ENCODE assay signal across 8 mouse cellular contexts in genomic region chr2:32150135-32150534, GRCm38 (mm10). TPM values are rescaled to one million over a fixed set of nuclear protein-coding genes. Genes with fewer than 3 reads are reported as not detected.
A peak's percentile ranks its signal among the peaks of the same experiment; 100 is the strongest.
DNase-seq lines count a peak whose midpoint lies in the region; ATAC-seq and TF ChIP-seq lines count a peak whose summit lies in the region.

No protein-coding gene starts in this region.

- peak overlapping the region; percentile 99 for H3K9ac ChIP-seq in forebrain, embryonic 16.5 days (replicated peaks; ENCODE audit: low read depth, low read length)
- H3K9ac ChIP-seq in liver, embryonic 14.5 days (replicated peaks): no peak overlapping the region

- TF ChIP-seq CTCF in E14TG2a.4 (conservative IDR thresholded peaks at IDR 0.05; ENCODE audit: low read length): no peak
- no peak for TF ChIP-seq CTCF in liver, embryonic 14.5 days (IDR thresholded peaks at IDR 0.05; ENCODE audit: low read depth)

- peaks cover 40% of the 10 kb centered on the region for H3K4me1 ChIP-seq in heart, embryonic 10.5 days
- peaks cover 79% of the 10 kb centered on the region for H3K4me1 ChIP-seq in E14TG2a.4 (replicated peaks; ENCODE audit: low read depth, low read length)
- H3K4me1 ChIP-seq in forebrain, embryonic 16.5 days (replicated peaks; ENCODE audit: control insufficient read depth, insufficient read depth, low read length): peaks cover 38% of the 10 kb centered on the region
- peaks cover 22 to 38% of the 10 kb centered on the region in 2 experiments for H3K4me1 ChIP-seq in liver, embryonic 14.5 days (replicated peaks; ENCODE audit: control insufficient read depth in 2 of 2, insufficient read depth in 2 of 2, low read length in 1 of 2)

- H3K27me3 ChIP-seq in heart, embryonic 10.5 days (ENCODE audit: insufficient read depth, poor library complexity, severe bottlenecking): no peaks in the 10 kb centered on the region
- no peaks in the 10 kb centered on the region for H3K27me3 ChIP-seq in E14TG2a.4 (ENCODE audit: insufficient read depth, low read length)
- H3K27me3 ChIP-seq in forebrain, embryonic 16.5 days (replicated peaks; ENCODE audit: control insufficient read depth, insufficient read depth, low read length): no peaks in the 10 kb centered on the region
- H3K27me3 ChIP-seq in liver, embryonic 14.5 days (ENCODE audit: control insufficient read depth, insufficient read depth, low read length): no peaks in the 10 kb centered on the region

- no peak for TF ChIP-seq EP300 in liver, embryonic 14.5 days (IDR thresholded peaks at IDR 0.05; ENCODE audit: low read depth)

- H3K4me2 ChIP-seq in forebrain, embryonic 16.5 days (ENCODE audit: low read length): peak overlapping the region; percentile 60
- peak overlapping the region; percentile 86 for H3K4me2 ChIP-seq in liver, embryonic 14.5 days (ENCODE audit: low read depth)

- H3K27ac ChIP-seq in heart, embryonic 10.5 days: peak overlapping the region; percentile 100
- peak overlapping the region; percentile 98 for H3K27ac ChIP-seq in forebrain, embryonic 16.5 days (ENCODE audit: low read length)
- no peak overlapping the region for H3K27ac ChIP-seq in liver, embryonic 14.5 days

- no peaks in the 10 kb centered on the region for H3K36me3 ChIP-seq in heart, embryonic 10.5 days
- peaks cover 7% of the 10 kb centered on the region; the same call in 1 of the 2 replicates for H3K36me3 ChIP-seq in E14TG2a.4 (ENCODE audit: insufficient read depth, low read length)
- H3K36me3 ChIP-seq in forebrain, embryonic 16.5 days (ENCODE audit: control insufficient read depth, insufficient read depth): no peaks in the 10 kb centered on the region
- no peaks in the 10 kb centered on the region for H3K36me3 ChIP-seq in liver, embryonic 14.5 days (replicated peaks; ENCODE audit: control insufficient read depth, insufficient read depth, low read depth)

- no peaks in the 10 kb centered on the region for H3K9me3 ChIP-seq in heart, embryonic 10.5 days
- no peaks in the 10 kb centered on the region for H3K9me3 ChIP-seq in E14TG2a.4 (ENCODE audit: low read length)
- H3K9me3 ChIP-seq in forebrain, embryonic 16.5 days (ENCODE audit: control insufficient read depth, low read length): no peaks in the 10 kb centered on the region
- H3K9me3 ChIP-seq in liver, embryonic 14.5 days (ENCODE audit: control insufficient read depth, low read length): no peaks in the 10 kb centered on the region

- 12% methylated on average over 1 of the region's 1 CpGs for WGBS in heart, embryonic 10.5 days
- 29% methylated on average over 1 of the region's 1 CpGs for WGBS in forebrain, embryonic 16.5 days
- 48% methylated on average over 1 of the region's 1 CpGs for WGBS in liver, embryonic 14.5 days (ENCODE audit: insufficient replicate concordance)

- peak overlapping the region; percentile 93 for H3K4me3 ChIP-seq in heart, embryonic 10.5 days
- peak overlapping the region; percentile 75 for H3K4me3 ChIP-seq in E14TG2a.4 (replicated peaks; ENCODE audit: low read length)
- peak overlapping the region; percentile 84 for H3K4me3 ChIP-seq in forebrain, embryonic 16.5 days (replicated peaks; ENCODE audit: low read length)
- H3K4me3 ChIP-seq in liver, embryonic 14.5 days (ENCODE audit: insufficient read depth in 1 of 2, low read depth in 2 of 2, low read length in 2 of 2): no peak overlapping the region

- intact Hi-C loops in heart, postnatal 36 days (cut with DNase I): loop anchor here (2.0 kb wide), 1 partner anchor 43 kb away; no protein-coding TSS in a partner anchor

- DNase-seq in heart, embryonic 10.5 days (ENCODE audit: low spot score): no peak
- DNase-seq in heart, postnatal 36 days: no peak
- DNase-seq in liver, embryonic 14.5 days (ENCODE audit: low read depth in 3 of 3, low spot score in 3 of 3): no peak
- no peak for DNase-seq in urinary bladder, adult 2 months (ENCODE audit: low spot score)
- DNase-seq in right cerebral cortex, postnatal 36 days (ENCODE audit: low spot score in 2 of 2): no peak
- DNase-seq in cerebellum, postnatal 4 days (ENCODE audit: low spot score in 2 of 2): no peak

- no peak for ATAC-seq in forebrain, embryonic 16.5 days
- no peak for ATAC-seq in liver, embryonic 14.5 days (ENCODE audit: insufficient read depth)

RNA-seq across cellular contexts. Expression of gene Prrc2b, which starts 0.7 kb away (rescaled TPM):
- 44.1 and 54.6 TPM in 2 replicates for polyA plus RNA-seq in heart, embryonic 10.5 days (2016; fragmentation: Nextera tagmentation; extraction: Ambion mirVana)
- 10 to 100 TPM; 75.5 to 80.0 TPM for total RNA-seq in heart, postnatal 36 days (2021)
- polyA plus RNA-seq in forebrain, embryonic 16.5 days (2015; fragmentation: Nextera tagmentation; extraction: Ambion mirVana): 75.5 and 84.7 TPM in 2 replicates
- 6.7 and 7.6 TPM in 2 replicates for polyA plus RNA-seq in liver, embryonic 14.5 days (2012; rRNA removed)
- polyA plus RNA-seq in liver, embryonic 14.5 days (2014; fragmentation: Nextera tagmentation; extraction: Ambion mirVana): 6.2 and 10.6 TPM in 2 replicates
- polyA plus RNA-seq in urinary bladder, adult 2 months (2012; rRNA removed): 34.1 and 53.6 TPM in 2 replicates

RNA-seq across cellular contexts. Expression of gene Plpp7, which starts 54.8 kb away (rescaled TPM):
- polyA plus RNA-seq in heart, embryonic 10.5 days (2016; fragmentation: Nextera tagmentation; extraction: Ambion mirVana): 10.9 and 12.9 TPM in 2 replicates
- 10 to 100 TPM; 24.7 to 32.1 TPM for total RNA-seq in heart, postnatal 36 days (2021)
- polyA plus RNA-seq in forebrain, embryonic 16.5 days (2015; fragmentation: Nextera tagmentation; extraction: Ambion mirVana): 19.6 and 20.6 TPM in 2 replicates
- 1.4 TPM in 2 replicates for polyA plus RNA-seq in liver, embryonic 14.5 days (2012; rRNA removed)
- 1.1 and 1.4 TPM in 2 replicates for polyA plus RNA-seq in liver, embryonic 14.5 days (2014; fragmentation: Nextera tagmentation; extraction: Ambion mirVana)
- 4.9 and 5.3 TPM in 2 replicates for polyA plus RNA-seq in urinary bladder, adult 2 months (2012; rRNA removed)

Comparison
In these comparisons a context has a peak if more than half of its experiments do, and no peak if none do; other contexts are left out.
1. H3K4me3 ChIP-seq: peak in heart, embryonic 10.5 days (single experiment), E14TG2a.4 (single experiment) and forebrain, embryonic 16.5 days (single experiment); none in liver, embryonic 14.5 days (0 of 2).